Mouse (Mus musculus) heart, postnatal 0 days (tissue): ENCODE data around the gene Impg1. TPM values are rescaled to one million over a fixed set of nuclear protein-coding genes. Genes with fewer than 3 reads are reported as not detected.
A peak's percentile ranks its signal among the peaks of the same experiment; 100 is the strongest.

ENCODE experiments used
- ATAC-seq: fragments of 200-750 bp; cut with Nextera tagmentation; 2 replicates; pipeline ENCODE4 v1.8.0; 2017; ENCODE audit warnings: low read depth, moderate number of reproducible peaks, moderate library complexity; ENCODE audit not compliant: insufficient read depth
- DNase-seq: peaks from one replicate; pipeline ENCODE4 v3.0.0-alpha.2; 2016; ENCODE audit warnings: low spot score
- H3K27ac ChIP-seq: fragments of 300-500 bp; sonication (generic); 2 replicates; pipeline ENCODE4 v1.5.1; 2014; ENCODE audit warnings: low read depth, mild to moderate bottlenecking
- H3K27me3 ChIP-seq: fragments of 300-500 bp; sonication (generic); 2 replicates; pipeline ENCODE4 v1.6.1; 2014; ENCODE audit warnings: low read length, mixed read lengths; ENCODE audit not compliant: control insufficient read depth, insufficient read depth
- H3K36me3 ChIP-seq: fragments of 300-500 bp; sonication (generic); replicated peaks from 2 replicates; pipeline ENCODE4 v1.6.1; 2014; ENCODE audit warnings: low read length, mixed read lengths; ENCODE audit not compliant: control insufficient read depth, insufficient read depth
- H3K4me1 ChIP-seq: fragments of 300-500 bp; sonication (generic); 2 replicates; pipeline ENCODE4 v1.6.1; 2014; ENCODE audit warnings: antibody characterized with exemption; ENCODE audit not compliant: control insufficient read depth, insufficient read depth
- H3K4me2 ChIP-seq: fragments of 300-500 bp; sonication (generic); 2 replicates; pipeline ENCODE4 v1.6.1; 2014; ENCODE audit warnings: low read depth, mild to moderate bottlenecking, low read length, moderate library complexity
- H3K4me3 ChIP-seq: fragments of 300-500 bp; sonication (generic); 2 replicates; pipeline ENCODE4 v1.5.1; 2014; ENCODE audit warnings: low read depth, low read length
- H3K9ac ChIP-seq: fragments of 300-500 bp; sonication (generic); replicated peaks from 2 replicates; pipeline ENCODE4 v1.6.1; 2014; ENCODE audit warnings: low read depth, low read length, mixed read lengths
- H3K9me3 ChIP-seq: fragments of 300-500 bp; sonication (generic); replicated peaks from 2 replicates; pipeline ENCODE4 v1.6.1; 2016; ENCODE audit warnings: low read length; ENCODE audit not compliant: control insufficient read depth
- CTCF ChIP-seq: IDR thresholded peaks from 2 replicates; pipeline ENCODE4 v1.5.1; 2016; ENCODE audit warnings: antibody characterized with exemption, control low read depth, low read depth
- EP300 ChIP-seq: IDR thresholded peaks from 2 replicates; pipeline ENCODE4 v1.6.1; 2016; ENCODE audit warnings: antibody characterized with exemption, low read depth
- WGBS: fragments of 180-500 bp; shearing (Covaris S2); extraction: QIAGEN DNeasy Blood & Tissue Kit; methylation state at CpG from one replicate; pipeline ENCODE4 v1.1.7; 2014; 5-methylcytosine and 5-hydroxymethylcytosine counted together
- polyA plus RNA-seq: library from polyadenylated mRNA; unstranded; fragments of >200 nt; fragmentation: Nextera tagmentation; extraction: Ambion mirVana; gene quantifications from 2 replicates; pipeline ENCODE4 v1.2.1, GENCODE M21; 2015
- total RNA-seq: library from RNA; depleted of rRNA; stranded (reverse); fragments of >200 nt; gene quantifications from 2 replicates; pipeline ENCODE4 v1.2.3, GENCODE M21; 2014; ENCODE audit warnings: low replicate concordance

Gene Impg1
- total and polyA plus RNA-seq, 2 experiments from 2014 or later: not detected

GRCm38 (mm10) chr9:80299031-80299430 is 166.2 kb downstream of the Impg1 start:
- no peaks in the 10 kb centered on the region for H3K4me1 ChIP-seq
- H3K27ac ChIP-seq: no peak overlapping the region
- no peaks in the 10 kb centered on the region for H3K9me3 ChIP-seq
- no peak overlapping the region for H3K4me3 ChIP-seq
- TF ChIP-seq EP300: no peak
- TF ChIP-seq CTCF: no peak
- no peak overlapping the region for H3K9ac ChIP-seq
- no peak for DNase-seq
- ATAC-seq: no peak
- H3K36me3 ChIP-seq: peaks cover 34% of the 10 kb centered on the region; the same call in 1 of the 2 replicates
- no peaks in the 10 kb centered on the region for H3K27me3 ChIP-seq
- no peak overlapping the region for H3K4me2 ChIP-seq
- WGBS: 91% methylated on average over 9 of the region's 9 CpGs

- DNase-seq: no peak
- no peak overlapping the region for H3K9ac ChIP-seq
- H3K4me2 ChIP-seq: no peak overlapping the region
- peaks cover 38% of the 10 kb centered on the region; the same call in 1 of the 2 replicates for H3K36me3 ChIP-seq
- 42% methylated on average over 4 of the region's 4 CpGs for WGBS
- no peaks in the 10 kb centered on the region for H3K4me1 ChIP-seq
- no peaks in the 10 kb centered on the region for H3K27me3 ChIP-seq
- no peak overlapping the region for H3K27ac ChIP-seq
- TF ChIP-seq EP300: no peak
- no peak for TF ChIP-seq CTCF
- ATAC-seq: no peak
- no peak overlapping the region for H3K4me3 ChIP-seq
- H3K9me3 ChIP-seq: no peaks in the 10 kb centered on the region
Measured at GRCm38 (mm10) chr9:80296086-80296485, 169.2 kb downstream of the Impg1 start.

- TF ChIP-seq EP300: no peak
- TF ChIP-seq CTCF: peak; percentile 48
- Histone ChIP-seq H3K9ac (no peak overlapping the region), H3K4me3 (no peak overlapping the region), H3K4me2 (no peak overlapping the region), H3K27ac (no peak overlapping the region), H3K36me3 (peaks cover 47% of the 10 kb centered on the region), H3K4me1 (no peaks in the 10 kb centered on the region), H3K27me3 (no peaks in the 10 kb centered on the region), H3K9me3 (no peaks in the 10 kb centered on the region)
- ATAC-seq (no peak), DNase-seq (peak; percentile 29)
- 58% methylated on average over 2 of the region's 2 CpGs for WGBS
Measured at GRCm38 (mm10) chr9:80293056-80293584, 172.2 kb downstream of the Impg1 start.

GRCm38 (mm10) chr9:80286845-80287244 is 178.4 kb downstream of the Impg1 start:
- H3K4me3 ChIP-seq: no peak overlapping the region
- ATAC-seq: no peak
- H3K9ac ChIP-seq: no peak overlapping the region
- H3K4me2 ChIP-seq: no peak overlapping the region
- H3K27ac ChIP-seq: no peak overlapping the region
- 88% methylated on average over 7 of the region's 7 CpGs for WGBS
- TF ChIP-seq EP300 (no peak), CTCF (no peak)
- peaks cover 56% of the 10 kb centered on the region for H3K36me3 ChIP-seq
- no peaks in the 10 kb centered on the region for H3K4me1 ChIP-seq
- no peak for DNase-seq
- peaks cover 5% of the 10 kb centered on the region; the same call in 1 of the 2 replicates for H3K9me3 ChIP-seq
- H3K27me3 ChIP-seq: no peaks in the 10 kb centered on the region

- Histone ChIP-seq H3K4me2 (no peak overlapping the region), H3K4me3 (no peak overlapping the region), H3K4me1 (no peaks in the 10 kb centered on the region), H3K9me3 (peaks cover 5% of the 10 kb centered on the region; the same call in 1 of the 2 replicates), H3K27ac (no peak overlapping the region), H3K36me3 (peaks cover 40% of the 10 kb centered on the region), H3K27me3 (no peaks in the 10 kb centered on the region), H3K9ac (no peak overlapping the region)
- ATAC-seq (no peak), DNase-seq (no peak)
- 86% methylated on average over 2 of the region's 2 CpGs for WGBS
- no peak for TF ChIP-seq EP300
- no peak for TF ChIP-seq CTCF
Measured at GRCm38 (mm10) chr9:80284539-80285174, 180.6 kb downstream of the Impg1 start.
